Mouse (Mus musculus) central nervous system, embryonic 14 days (tissue): ENCODE results near the gene Tceal5. TPM values are rescaled to one million over a fixed set of nuclear protein-coding genes. Genes with fewer than 3 reads are reported as not detected.

Experiments
- polyA plus RNA-seq: library from polyadenylated mRNA; depleted of rRNA; stranded (reverse); fragments of >200 nt; gene quantifications from 2 replicates; pipeline ENCODE4 v1.2.3, GENCODE M21; 2012; rRNA removed

Gene Tceal5
- 36.4 and 38.5 TPM in 2 replicates for polyA plus RNA-seq

GRCm38 (mm10) chrX:136203664-136204066, at the start of gene Tceal5:
Gene Tceal5 (minus strand): TSS chrX:136203876.

GRCm38 (mm10) chrX:136244574-136245229, 41.0 kb upstream of the Tceal5 start, which contains the start of gene Tceal9:
Gene Tceal9 (plus strand): TSS chrX:136245079.

GRCm38 (mm10) chrX:136214729-136215677, 11.3 kb upstream of the Tceal5 start, which contains the start of the genes Tceal7 and Bex1:
Gene Tceal7 (plus strand): TSS chrX:136214779.
Gene Bex1 (minus strand): TSS chrX:136215513.

GRCm38 (mm10) chrX:136172118-136172551, 31.5 kb downstream of the Tceal5 start, which contains the start of gene Tceal8:
Gene Tceal8 (minus strand): TSS chrX:136172342.

Other genes starting within 250 kb of the Tceal5 start
- 123 and 125 TPM in 2 replicates for gene Arxes2, start 210.1 kb downstream of the Tceal5 start, polyA plus RNA-seq
- gene Arxes1, start 170.5 kb downstream of the Tceal5 start, polyA plus RNA-seq: 28.8 and 31.3 TPM in 2 replicates
- gene Bex2, start 135.6 kb downstream of the Tceal5 start, polyA plus RNA-seq: 364 and 417 TPM in 2 replicates
- 0.04 TPM in 2 replicates for gene Nxf3, start 118.6 kb downstream of the Tceal5 start, polyA plus RNA-seq
- gene Bex4, start 64.9 kb downstream of the Tceal5 start, polyA plus RNA-seq: 82.7 and 91.8 TPM in 2 replicates
- gene Tceal8, start 31.5 kb downstream of the Tceal5 start, polyA plus RNA-seq: 99.8 and 102 TPM in 2 replicates
- 1.1 and 14.3 TPM in 2 replicates for gene Tceal7, start 10.9 kb upstream of the Tceal5 start, polyA plus RNA-seq
- gene Bex1, start 11.6 kb upstream of the Tceal5 start, polyA plus RNA-seq: 194 and 195 TPM in 2 replicates
- 242 and 248 TPM in 2 replicates for gene Tceal9, start 41.2 kb upstream of the Tceal5 start, polyA plus RNA-seq
- 712 and 733 TPM in 2 replicates for gene Bex3, start 66.4 kb upstream of the Tceal5 start, polyA plus RNA-seq